Mouse (Mus musculus) heart, embryonic 14.5 days (tissue): ENCODE measurements around the gene Wfdc11. TPM values are rescaled to one million over a fixed set of nuclear protein-coding genes. Genes with fewer than 3 reads are reported as not detected.
"Not testable (repeated sequence)": the region's sequence is repeated elsewhere in the genome, so short reads cannot be mapped to it uniquely, and the experiment has no call there.

Experiments used
- ATAC-seq: fragments of 200-750 bp; cut with Nextera tagmentation; 2 replicates; pipeline ENCODE4 v1.8.0; 2017; ENCODE audit warnings: low read depth, moderate TSS enrichment; ENCODE audit not compliant: insufficient number of reproducible peaks, insufficient read depth, low FRiP score
- H3K27ac ChIP-seq, 2 experiments: fragments of 200-500 bp in 1 of 2; fragments of 300-500 bp in 1 of 2; sonication (generic) in 1 of 2; replicated peaks in 1 of 2; 2 replicates each; pipeline ENCODE4 v1.5.1; 2012 to 2014; ENCODE audit warnings: low read depth in 2 of 2, low read length in 2 of 2, control low read depth in 1 of 2, mild to moderate bottlenecking in 1 of 2, mixed read lengths in 1 of 2; ENCODE audit not compliant: control insufficient read depth in 1 of 2, insufficient read depth in 1 of 2
- H3K27me3 ChIP-seq: fragments of 300-500 bp; sonication (generic); 2 replicates; pipeline ENCODE4 v1.6.1; 2014; ENCODE audit warnings: mild to moderate bottlenecking, low read length, control low read depth; ENCODE audit not compliant: control insufficient read depth, insufficient read depth
- H3K36me3 ChIP-seq: fragments of 300-500 bp; sonication (generic); 2 replicates; pipeline ENCODE4 v1.6.1; 2014; ENCODE audit warnings: mild to moderate bottlenecking, control low read depth, low read length, mixed read lengths; ENCODE audit not compliant: control insufficient read depth, insufficient read depth
- H3K4me1 ChIP-seq, 2 experiments: fragments of 200-500 bp in 1 of 2; fragments of 300-500 bp in 1 of 2; sonication (generic) in 1 of 2; 2 replicates each; pipeline ENCODE4 v1.6.1; 2012 to 2014; ENCODE audit warnings: low read length in 2 of 2, control low read depth in 1 of 2, mixed read lengths in 1 of 2; ENCODE audit not compliant: control insufficient read depth in 2 of 2, insufficient read depth in 2 of 2
- H3K4me2 ChIP-seq: fragments of 300-500 bp; sonication (generic); 2 replicates; pipeline ENCODE4 v1.6.1; 2014; ENCODE audit warnings: mild to moderate bottlenecking, low read length
- H3K4me3 ChIP-seq, 2 experiments: fragments of 200-500 bp in 1 of 2; fragments of 300-500 bp in 1 of 2; sonication (generic) in 1 of 2; 2 replicates each; pipeline ENCODE4 v1.5.1; 2012 to 2014; ENCODE audit warnings: low read length in 2 of 2, mild to moderate bottlenecking in 2 of 2, control low read depth in 1 of 2, low read depth in 1 of 2, moderate library complexity in 1 of 2; ENCODE audit not compliant: control insufficient read depth in 1 of 2, insufficient read depth in 1 of 2
- H3K9ac ChIP-seq: fragments of 300-500 bp; sonication (generic); 2 replicates; pipeline ENCODE4 v1.6.1; 2014; ENCODE audit warnings: mild to moderate bottlenecking, low read length
- H3K9me3 ChIP-seq: fragments of 300-500 bp; sonication (generic); 2 replicates; pipeline ENCODE4 v1.6.1; 2016; ENCODE audit warnings: low read length, control low read depth; ENCODE audit not compliant: control insufficient read depth
- WGBS: fragments of 180-500 bp; shearing (Covaris S2); extraction: QIAGEN DNeasy Blood & Tissue Kit; methylation state at CpG from one replicate; pipeline ENCODE4 v1.1.7; 2014; 5-methylcytosine and 5-hydroxymethylcytosine counted together
- polyA plus RNA-seq: library from polyadenylated mRNA; unstranded; fragments of >200 nt; fragmentation: Nextera tagmentation; extraction: Ambion mirVana; gene quantifications from 2 replicates; pipeline ENCODE4 v1.2.1, GENCODE M21; 2014

Wfdc11 gene
- polyA plus RNA-seq, 1 experiment from 2014 or later: not detected

DNA sequence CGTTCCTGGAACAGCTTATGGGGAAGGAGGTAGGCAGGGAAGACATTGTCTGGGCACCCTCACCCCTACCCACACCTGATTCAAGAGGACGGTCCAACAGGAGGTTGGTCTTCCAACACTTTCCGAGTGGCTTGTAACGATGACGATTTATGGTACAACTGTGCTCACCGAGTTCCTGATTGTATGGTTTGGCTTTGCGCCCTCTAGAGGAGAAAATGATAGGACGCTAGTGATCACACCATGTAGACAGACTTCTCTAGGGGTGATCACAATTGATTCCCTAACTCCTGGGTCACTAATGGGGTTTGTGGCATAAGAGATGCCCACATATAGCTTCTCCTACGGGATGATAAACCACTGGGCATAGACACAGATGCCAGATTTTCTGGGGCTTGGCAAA, 38.6 kb downstream of the Wfdc11 start:
- Histone ChIP-seq H3K36me3 (no peaks in the 10 kb centered on the region), H3K4me3 (no peak overlapping the region), H3K27ac (no peak overlapping the region), H3K9ac (no peak overlapping the region), H3K4me2 (no peak overlapping the region), H3K27me3 (no peaks in the 10 kb centered on the region), H3K9me3 (no peaks in the 10 kb centered on the region), H3K4me1 (no peaks in the 10 kb centered on the region)
- 77% methylated on average over 9 of the region's 9 CpGs for WGBS
- no peak for ATAC-seq

DNA sequence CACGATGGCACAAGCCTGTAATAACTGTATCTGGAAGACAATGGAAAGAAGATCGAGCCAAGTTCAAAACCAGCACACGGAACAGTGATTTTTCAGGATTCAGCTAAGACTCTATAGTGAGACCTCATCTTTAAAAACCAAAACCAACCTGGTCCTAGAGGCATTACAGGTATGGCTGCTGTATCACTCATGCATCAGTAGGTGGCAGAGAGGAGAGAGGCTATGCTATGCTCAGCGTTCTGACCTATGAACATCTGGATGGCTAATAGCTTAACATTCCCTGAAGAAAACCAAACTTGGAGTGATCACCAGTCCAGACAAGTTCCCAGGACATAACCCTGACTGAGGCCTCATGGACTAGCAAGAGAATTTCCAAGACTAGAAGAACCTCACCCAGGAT, 52.1 kb downstream of the Wfdc11 start:
- H3K36me3 ChIP-seq: no peaks in the 10 kb centered on the region
- H3K27ac ChIP-seq: no peak overlapping the region
- no peak overlapping the region for H3K9ac ChIP-seq
- H3K4me1 ChIP-seq: no peaks in the 10 kb centered on the region
- ATAC-seq: no peak
- H3K27me3 ChIP-seq: no peaks in the 10 kb centered on the region
- H3K4me3 ChIP-seq: no peak overlapping the region
- no peaks in the 10 kb centered on the region for H3K9me3 ChIP-seq
- no peak overlapping the region for H3K4me2 ChIP-seq
- WGBS: 73% methylated on average over 4 of the region's 4 CpGs

DNA sequence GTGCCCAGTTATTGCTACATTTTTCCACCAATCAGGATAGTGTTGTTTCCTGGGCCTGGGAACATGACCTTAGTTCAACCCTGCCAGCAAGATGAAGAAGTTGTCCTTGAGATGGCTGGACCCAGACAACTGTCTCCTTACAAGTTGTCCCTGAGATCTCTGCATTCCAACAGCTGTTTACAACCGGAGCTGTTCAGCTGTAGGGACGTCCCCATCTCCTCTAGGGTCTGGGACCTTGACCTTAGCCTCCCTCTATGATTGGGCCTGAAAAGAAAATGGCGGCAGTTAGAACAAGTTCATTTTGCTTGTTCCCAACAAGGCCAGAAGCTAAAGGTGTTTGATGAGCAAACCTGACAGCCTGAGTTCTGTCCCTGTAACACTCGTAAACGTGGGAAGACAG, 54.8 kb downstream of the Wfdc11 start:
- H3K27me3 ChIP-seq: no peaks in the 10 kb centered on the region
- 78% methylated on average over 5 of the region's 5 CpGs for WGBS

GRCm38 (mm10) chr2:164615386-164615785, 58.5 kb downstream of the Wfdc11 start:
- Histone ChIP-seq H3K4me1 (no peaks in the 10 kb centered on the region), H3K9me3 (no peaks in the 10 kb centered on the region), H3K4me3 (no peak overlapping the region), H3K27ac (no peak overlapping the region), H3K4me2 (no peak overlapping the region), H3K9ac (no peak overlapping the region), H3K36me3 (no peaks in the 10 kb centered on the region), H3K27me3 (no peaks in the 10 kb centered on the region)
- ATAC-seq: no peak
- 75% methylated on average over 3 of the region's 3 CpGs for WGBS

More for the DNA sequence above, 54.8 kb downstream of the Wfdc11 start:
- Histone ChIP-seq H3K4me1 (no peaks in the 10 kb centered on the region), H3K4me3 (no peak overlapping the region), H3K27ac (no peak overlapping the region), H3K9ac (no peak overlapping the region), H3K36me3 (no peaks in the 10 kb centered on the region), H3K9me3 (no peaks in the 10 kb centered on the region), H3K4me2 (no peak overlapping the region)
- ATAC-seq: no peak

DNA sequence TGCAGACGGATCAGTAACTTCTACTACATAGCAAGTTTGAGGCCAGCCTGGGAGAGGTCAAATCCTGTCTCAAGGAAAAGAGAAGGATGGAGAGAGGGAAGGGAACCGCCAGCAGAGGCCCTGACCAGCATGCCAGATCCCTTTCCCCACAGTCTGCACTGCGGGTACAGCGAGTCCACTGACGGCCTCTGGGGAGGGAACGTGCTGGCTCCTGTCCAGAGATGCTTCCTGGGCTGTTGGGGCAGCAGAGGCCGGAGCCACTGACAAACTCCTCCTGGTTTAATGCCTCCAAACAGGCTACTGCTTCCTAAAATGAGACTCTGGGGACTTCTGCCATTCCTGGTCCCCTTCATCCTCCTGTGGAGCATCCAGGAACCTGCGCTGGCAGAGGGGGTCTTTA, 60.4 kb downstream of the Wfdc11 start, which contains the start of the genes Wfdc6b and Wfdc8:
Gene Wfdc6b (plus strand): TSS at position 52 of the 400 bp plus-strand sequence.
Gene Wfdc8 (minus strand): TSS at position 156 of the 400 bp plus-strand sequence.
- H3K27ac ChIP-seq, H3K36me3 ChIP-seq, H3K4me3 ChIP-seq, H3K4me2 ChIP-seq, H3K9me3 ChIP-seq, ATAC-seq, H3K9ac ChIP-seq, H3K27me3 ChIP-seq, H3K4me1 ChIP-seq: not testable (repeated sequence)
- 49% methylated on average over 8 of the region's 8 CpGs for WGBS

Other genes starting within 250 kb of the Wfdc11 start
- 33.5 and 40.1 TPM in 2 replicates for gene Sdc4, start 230.2 kb downstream of the Wfdc11 start, polyA plus RNA-seq
- gene Sys1, start 217.1 kb downstream of the Wfdc11 start, polyA plus RNA-seq: 45.7 and 47.6 TPM in 2 replicates
- gene Gm20458, start 213.1 kb downstream of the Wfdc11 start, polyA plus RNA-seq: 8.0 and 16.3 TPM in 2 replicates
- gene Trp53tg5, start 200.4 kb downstream of the Wfdc11 start, polyA plus RNA-seq: not detected in 2 replicates
- gene Dbndd2, start 188.0 kb downstream of the Wfdc11 start, polyA plus RNA-seq: 13.1 and 21.3 TPM in 2 replicates
- 58.8 and 64.3 TPM in 2 replicates for gene Pigt, start 176.6 kb downstream of the Wfdc11 start, polyA plus RNA-seq
- 1.3 and 6.2 TPM in 2 replicates for gene Wfdc2, start 111.7 kb downstream of the Wfdc11 start, polyA plus RNA-seq
- not detected in 2 replicates for gene Spint3, start 100.6 kb downstream of the Wfdc11 start, polyA plus RNA-seq
- 0.35 and 0.43 TPM in 2 replicates for gene Wfdc6a, start 88.6 kb downstream of the Wfdc11 start, polyA plus RNA-seq
- not detected in 2 replicates for gene Eppin, start 80.5 kb downstream of the Wfdc11 start, polyA plus RNA-seq
- gene Wfdc6b, start 60.6 kb downstream of the Wfdc11 start, polyA plus RNA-seq: not detected in 2 replicates
- gene Wfdc8, start 60.5 kb downstream of the Wfdc11 start, polyA plus RNA-seq: not detected in 2 replicates
- not detected in 2 replicates for gene Wfdc16, start 35.3 kb downstream of the Wfdc11 start, polyA plus RNA-seq
- gene Wfdc10, start 18.0 kb downstream of the Wfdc11 start, polyA plus RNA-seq: not detected in 2 replicates
- gene Wfdc9, start 17.5 kb downstream of the Wfdc11 start, polyA plus RNA-seq: not detected in 2 replicates
- 0.19 TPM in 1 of 2 replicates, not detected in the other for gene Wfdc13, start 11.0 kb upstream of the Wfdc11 start, polyA plus RNA-seq
- gene Spint4, start 24.4 kb upstream of the Wfdc11 start, polyA plus RNA-seq: not detected in 2 replicates
- not detected in 2 replicates for gene Spint5, start 41.2 kb upstream of the Wfdc11 start, polyA plus RNA-seq
- gene Wfdc3, start 71.8 kb upstream of the Wfdc11 start, polyA plus RNA-seq: 0.51 and 0.65 TPM in 2 replicates
- 51.1 and 53.8 TPM in 2 replicates for gene Dnttip1, start 71.9 kb upstream of the Wfdc11 start, polyA plus RNA-seq
- gene Ube2c, start 95.8 kb upstream of the Wfdc11 start, polyA plus RNA-seq: 349 and 388 TPM in 2 replicates
- gene Tnnc2, start 105.9 kb upstream of the Wfdc11 start, polyA plus RNA-seq: 0.59 and 1.7 TPM in 2 replicates
- 37.2 and 38.0 TPM in 2 replicates for gene Snx21, start 111.7 kb upstream of the Wfdc11 start, polyA plus RNA-seq
- gene Acot8, start 130.8 kb upstream of the Wfdc11 start, polyA plus RNA-seq: 12.7 and 13.9 TPM in 2 replicates
- 5.4 and 5.9 TPM in 2 replicates for gene Zswim3, start 131.0 kb upstream of the Wfdc11 start, polyA plus RNA-seq
- 8.6 TPM in 2 replicates for gene Zswim1, start 148.6 kb upstream of the Wfdc11 start, polyA plus RNA-seq
- not detected in 2 replicates for gene Spata25, start 154.4 kb upstream of the Wfdc11 start, polyA plus RNA-seq
- gene Ctsa, start 158.8 kb upstream of the Wfdc11 start, polyA plus RNA-seq: 178 TPM in 2 replicates
- gene Neurl2, start 159.4 kb upstream of the Wfdc11 start, polyA plus RNA-seq: 54.6 and 55.1 TPM in 2 replicates
- 9.6 and 10.4 TPM in 2 replicates for gene Pltp, start 183.6 kb upstream of the Wfdc11 start, polyA plus RNA-seq
- gene Pcif1, start 205.2 kb upstream of the Wfdc11 start, polyA plus RNA-seq: 58.0 and 58.8 TPM in 2 replicates
- 6.8 and 6.9 TPM in 2 replicates for gene Zfp335, start 237.7 kb upstream of the Wfdc11 start, polyA plus RNA-seq